Mouse (Mus musculus) kidney, adult 2 months (tissue): Measurements from ENCODE around the gene R3hdm4.

Experiments
- CTCF ChIP-seq: fragments of 200-500 bp; conservative IDR thresholded peaks from 2 replicates; pipeline ENCODE4 v1.5.1; 2011; ENCODE audit warnings: low read depth, mild to moderate bottlenecking, control low read depth, low read length, moderate library complexity, mixed read lengths; ENCODE audit not compliant: insufficient read depth, insufficient read length
- POLR2A ChIP-seq: fragments of 200-500 bp; IDR thresholded peaks from one replicate; pipeline ENCODE4 v1.6.1; 2011; ENCODE audit warnings: low read depth, low read length, control low read depth

GRCm38 (mm10) chr10:79886054-79886453 lies 35.0 kb downstream of the R3hdm4 start, which contains the start of gene Elane:
- no peak for TF ChIP-seq CTCF
- no peak for TF ChIP-seq POLR2A
